Mouse (Mus musculus) liver, embryonic 16.5 days (tissue): Measurements from ENCODE around the gene Tor1a. TPM values are rescaled to one million over a fixed set of nuclear protein-coding genes. Genes with fewer than 3 reads are reported as not detected.
A peak's percentile ranks its signal among the peaks of the same experiment; 100 is the strongest.
"Not testable (repeated sequence)": the region's sequence is repeated elsewhere in the genome, so short reads cannot be mapped to it uniquely, and the experiment has no call there.

Experiments
- ATAC-seq: fragments of 200-750 bp; cut with Nextera tagmentation; 2 replicates; pipeline ENCODE4 v1.8.0; 2017; ENCODE audit warnings: low read depth, mild to moderate bottlenecking, moderate number of reproducible peaks, moderate library complexity
- H3K27ac ChIP-seq: fragments of 300-500 bp; sonication (generic); 2 replicates; pipeline ENCODE4 v1.5.1; 2014; ENCODE audit warnings: mild to moderate bottlenecking, low read length
- H3K27me3 ChIP-seq: fragments of 300-500 bp; sonication (generic); 2 replicates; pipeline ENCODE4 v1.6.1; 2014; ENCODE audit warnings: low read depth, low read length, mixed read lengths; ENCODE audit not compliant: control insufficient read depth, insufficient read depth
- H3K36me3 ChIP-seq: fragments of 300-500 bp; sonication (generic); 2 replicates; pipeline ENCODE4 v1.6.1; 2014; ENCODE audit warnings: mild to moderate bottlenecking; ENCODE audit not compliant: control insufficient read depth, insufficient read depth
- H3K4me1 ChIP-seq: fragments of 300-500 bp; sonication (generic); 2 replicates; pipeline ENCODE4 v1.6.1; 2014; ENCODE audit warnings: low read depth, low read length, mixed read lengths; ENCODE audit not compliant: control insufficient read depth
- H3K4me2 ChIP-seq: fragments of 300-500 bp; sonication (generic); 2 replicates; pipeline ENCODE4 v1.6.1; 2014; ENCODE audit warnings: low read depth, low read length, mixed read lengths
- H3K4me3 ChIP-seq: fragments of 300-500 bp; sonication (generic); 2 replicates; pipeline ENCODE4 v1.5.1; 2014; ENCODE audit warnings: low read depth, mild to moderate bottlenecking, low read length
- H3K9ac ChIP-seq: fragments of 300-500 bp; sonication (generic); 2 replicates; pipeline ENCODE4 v1.6.1; 2014; ENCODE audit warnings: low read depth, low read length
- H3K9me3 ChIP-seq: fragments of 300-500 bp; sonication (generic); replicated peaks from 2 replicates; pipeline ENCODE4 v1.6.1; 2016; ENCODE audit warnings: low read length; ENCODE audit not compliant: control insufficient read depth
- WGBS: fragments of 180-500 bp; shearing (Covaris S2); extraction: QIAGEN DNeasy Blood & Tissue Kit; methylation state at CpG from one replicate; pipeline ENCODE4 v1.1.7; 2014; ENCODE audit not compliant: insufficient replicate concordance; 5-methylcytosine and 5-hydroxymethylcytosine counted together
- polyA plus RNA-seq: library from polyadenylated mRNA; unstranded; fragments of >200 nt; fragmentation: Nextera tagmentation; extraction: Ambion mirVana; gene quantifications from 2 replicates; pipeline ENCODE4 v1.2.1, GENCODE M21; 2015

Gene Tor1a
- polyA plus RNA-seq, 1 experiment from 2014 or later, result 36.3 TPM

GRCm38 (mm10) chr2:30959856-30960255, 7.9 kb downstream of the Tor1a start:
- no peak for ATAC-seq
- Histone ChIP-seq H3K27ac (peak overlapping the region; percentile 21; the same call in 1 of the 2 replicates), H3K36me3 (peaks cover 73% of the 10 kb centered on the region), H3K4me1 (peaks cover 5% of the 10 kb centered on the region), H3K4me3 (no peak overlapping the region), H3K4me2 (no peak overlapping the region), H3K9ac (no peak overlapping the region), H3K9me3 (no peaks in the 10 kb centered on the region), H3K27me3 (no peaks in the 10 kb centered on the region)
- 49% methylated on average over 5 of the region's 5 CpGs for WGBS

- Histone ChIP-seq H3K27me3 (no peaks in the 10 kb centered on the region), H3K36me3 (peaks cover 63% of the 10 kb centered on the region), H3K9me3 (no peaks in the 10 kb centered on the region), H3K4me2 (no peak overlapping the region), H3K27ac (peak overlapping the region; percentile 60), H3K4me3 (no peak overlapping the region), H3K4me1 (peaks cover 16% of the 10 kb centered on the region), H3K9ac (no peak overlapping the region)
- peak; percentile 82 for ATAC-seq
- WGBS, result 73% methylated on average over 14 of the region's 14 CpGs
Observed at GRCm38 (mm10) chr2:30958726-30959125, 9.0 kb downstream of the Tor1a start.

GRCm38 (mm10) chr2:30957511-30957910, 10.2 kb downstream of the Tor1a start:
- H3K36me3 ChIP-seq, result peaks cover 55% of the 10 kb centered on the region
- no peak overlapping the region for H3K4me2 ChIP-seq
- H3K9ac ChIP-seq, result no peak overlapping the region
- WGBS, result 74% methylated on average over 4 of the region's 4 CpGs
- H3K4me1 ChIP-seq, result peaks cover 18% of the 10 kb centered on the region
- no peak overlapping the region for H3K27ac ChIP-seq
- no peak for ATAC-seq
- H3K27me3 ChIP-seq, result no peaks in the 10 kb centered on the region
- H3K4me3 ChIP-seq, result no peak overlapping the region
- H3K9me3 ChIP-seq, result no peaks in the 10 kb centered on the region

- Histone ChIP-seq H3K27me3 (no peaks in the 10 kb centered on the region), H3K27ac (0 out of 2 replicates have a peak overlapping the region, but pooled peaks have one; percentile 7), H3K9me3 (no peaks in the 10 kb centered on the region), H3K36me3 (peaks cover 31% of the 10 kb centered on the region), H3K4me2 (peak overlapping the region; percentile 79), H3K9ac (peak overlapping the region; percentile 6; the same call in 1 of the 2 replicates), H3K4me1 (peaks cover 22% of the 10 kb centered on the region), H3K4me3 (peak overlapping the region; percentile 79)
- no peak for ATAC-seq
- WGBS, result 51% methylated on average over 6 of the region's 6 CpGs
Observed at GRCm38 (mm10) chr2:30954797-30955196, 12.9 kb downstream of the Tor1a start.

- under 1% methylated on average over 57 of the region's 60 CpGs for WGBS
- H3K4me1 ChIP-seq, result peaks cover 22% of the 10 kb centered on the region
Observed at GRCm38 (mm10) chr2:30952824-30953490, 14.8 kb downstream of the Tor1a start, which contains the start of gene Tor1b. TSS of gene Tor1b (plus strand) at chr2:30952959.

GRCm38 (mm10) chr2:30952457-30952823, 15.3 kb downstream of the Tor1a start:
- Histone ChIP-seq H3K4me3 (peak overlapping the region; percentile 79), H3K27me3 (no peaks in the 10 kb centered on the region), H3K9me3 (no peaks in the 10 kb centered on the region), H3K27ac (peak overlapping the region; percentile 86; the same call in 1 of the 2 replicates), H3K4me1 (peaks cover 22% of the 10 kb centered on the region), H3K36me3 (peaks cover 14% of the 10 kb centered on the region), H3K9ac (peak overlapping the region; percentile 87), H3K4me2 (peak overlapping the region; percentile 79)
- 33% methylated on average over 5 of the region's 5 CpGs for WGBS
- no peak for ATAC-seq

More at GRCm38 (mm10) chr2:30952824-30953490, 14.8 kb downstream of the Tor1a start, which contains the start of gene Tor1b:
- H3K4me2 ChIP-seq, result peak within 1 kb of the TSS; percentile 79
- peak; percentile 87 for ATAC-seq
- H3K9me3 ChIP-seq, result no peaks in the 10 kb centered on the region
- peaks cover 18% of the 10 kb centered on the region for H3K36me3 ChIP-seq
- H3K4me3 ChIP-seq, result peak within 1 kb of the TSS; percentile 79
- peak within 1 kb of the TSS; percentile 86 for H3K27ac ChIP-seq
- H3K9ac ChIP-seq, result peak within 1 kb of the TSS; percentile 87
- no peaks in the 10 kb centered on the region for H3K27me3 ChIP-seq

- 14% methylated on average over 16 of the region's 16 CpGs for WGBS
- Histone ChIP-seq H3K36me3 (no peaks in the 10 kb centered on the region), H3K4me2 (peak overlapping the region; percentile 75), H3K4me3 (peak overlapping the region; percentile 68), H3K9ac (peak overlapping the region; percentile 57), H3K27me3 (no peaks in the 10 kb centered on the region), H3K9me3 (no peaks in the 10 kb centered on the region), H3K27ac (no peak overlapping the region; the same call in 1 of the 2 replicates), H3K4me1 (no peaks in the 10 kb centered on the region; the same call in 1 of the 2 replicates)
- peak; percentile 65; the same call in 1 of the 2 replicates for ATAC-seq
Observed at GRCm38 (mm10) chr2:30942603-30943011, 25.1 kb downstream of the Tor1a start.

GRCm38 (mm10) chr2:30942116-30942515, 25.6 kb downstream of the Tor1a start:
- Histone ChIP-seq H3K4me3 (peak overlapping the region; percentile 68), H3K4me2 (peak overlapping the region; percentile 75)
- WGBS, result 26% methylated on average over 7 of the region's 7 CpGs
- H3K9me3 ChIP-seq, ATAC-seq, H3K27ac ChIP-seq, H3K4me1 ChIP-seq, H3K36me3 ChIP-seq, H3K27me3 ChIP-seq, H3K9ac ChIP-seq: not testable (repeated sequence)

GRCm38 (mm10) chr2:30941586-30941985, 26.1 kb downstream of the Tor1a start:
- no peak overlapping the region for H3K4me3 ChIP-seq
- ATAC-seq, result no peak
- 60% methylated on average over 5 of the region's 5 CpGs for WGBS

More at GRCm38 (mm10) chr2:30941586-30941985, 26.1 kb downstream of the Tor1a start:
- no peak overlapping the region for H3K27ac ChIP-seq
- H3K4me1 ChIP-seq, result no peaks in the 10 kb centered on the region; the same call in 1 of the 2 replicates
- H3K9me3 ChIP-seq, result no peaks in the 10 kb centered on the region
- no peak overlapping the region for H3K9ac ChIP-seq
- H3K4me2 ChIP-seq, result no peak overlapping the region
- no peaks in the 10 kb centered on the region for H3K36me3 ChIP-seq
- H3K27me3 ChIP-seq, result no peaks in the 10 kb centered on the region
